Mouse (Mus musculus) embryonic fibroblast, embryonic 13.5 days (primary cell): ENCODE data around the gene Tmcc3.

ENCODE experiments used
- CTCF ChIP-seq: IDR thresholded peaks from 2 replicates; pipeline ENCODE4 v1.5.1; 2011; ENCODE audit warnings: mild to moderate bottlenecking, control low read depth, low read length, moderate library complexity, borderline replicate concordance; ENCODE audit not compliant: insufficient read depth
- POLR2A ChIP-seq: IDR thresholded peaks from 2 replicates; pipeline ENCODE4 v1.6.1; 2011; ENCODE audit warnings: low read depth, mild to moderate bottlenecking, control low read depth, low read length, moderate library complexity

DNA sequence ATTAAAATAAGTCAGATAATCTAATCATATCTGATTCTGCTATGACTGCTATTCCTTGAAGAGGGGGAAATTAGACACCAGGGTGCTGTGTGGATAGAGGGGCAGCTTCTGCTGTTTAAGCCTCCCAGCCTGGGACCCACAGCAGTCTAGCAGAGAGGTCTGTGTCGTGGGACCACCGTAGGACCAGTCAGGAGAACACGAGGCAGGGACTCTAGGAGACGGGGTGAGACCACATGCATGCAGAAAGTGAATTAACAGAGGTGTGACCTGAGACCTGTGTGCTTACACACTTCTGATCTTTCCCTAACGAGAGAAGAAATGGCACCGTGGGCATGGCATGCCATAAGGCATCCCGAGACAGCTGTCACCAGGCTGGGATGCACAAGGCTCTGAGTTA, 189.1 kb downstream of the Tmcc3 start:
- TF ChIP-seq CTCF (no peak), POLR2A (no peak)
